Mouse (Mus musculus) midbrain, embryonic 10.5 days (tissue): ENCODE results near the gene Kcnc3. TPM values are rescaled to one million over a fixed set of nuclear protein-coding genes. Genes with fewer than 3 reads are reported as not detected.
A peak's percentile ranks its signal among the peaks of the same experiment; 100 is the strongest.

Source experiments
- DNase-seq: peaks from one replicate; pipeline ENCODE4 v3.0.0-alpha.2; 2017; ENCODE audit warnings: low spot score
- H3K27ac ChIP-seq: fragments of 300-500 bp; sonication (generic); replicated peaks from 2 replicates; pipeline ENCODE4 v1.5.1; 2016; ENCODE audit warnings: mild to moderate bottlenecking
- H3K27me3 ChIP-seq: fragments of 300-500 bp; sonication (generic); 2 replicates; pipeline ENCODE4 v1.6.1; 2016; ENCODE audit warnings: low read depth, mild to moderate bottlenecking; ENCODE audit not compliant: poor library complexity, severe bottlenecking
- H3K36me3 ChIP-seq: fragments of 300-500 bp; sonication (generic); 2 replicates; pipeline ENCODE4 v1.6.1; 2016; ENCODE audit warnings: mild to moderate bottlenecking, moderate library complexity
- H3K4me1 ChIP-seq: fragments of 300-500 bp; sonication (generic); 2 replicates; pipeline ENCODE4 v1.6.1; 2016
- H3K4me3 ChIP-seq: fragments of 300-500 bp; sonication (generic); 2 replicates; pipeline ENCODE4 v1.5.1; 2016; ENCODE audit warnings: mild to moderate bottlenecking, moderate library complexity
- H3K9me3 ChIP-seq: fragments of 300-500 bp; sonication (generic); replicated peaks from 2 replicates; pipeline ENCODE4 v1.6.1; 2016; ENCODE audit warnings: mild to moderate bottlenecking
- WGBS: fragments of 180-500 bp; shearing (Covaris S2); methylation state at CpG from one replicate; pipeline ENCODE4 v1.1.7; 2016; 5-methylcytosine and 5-hydroxymethylcytosine counted together
- polyA plus RNA-seq: library from polyadenylated mRNA; unstranded; fragments of >200 nt; fragmentation: Nextera tagmentation; extraction: Ambion mirVana; gene quantifications from 2 replicates; pipeline ENCODE4 v1.2.1, GENCODE M21; 2016

The Kcnc3 gene
- polyA plus RNA-seq, 1 experiment from 2014 or later = 1.1 TPM

DNA sequence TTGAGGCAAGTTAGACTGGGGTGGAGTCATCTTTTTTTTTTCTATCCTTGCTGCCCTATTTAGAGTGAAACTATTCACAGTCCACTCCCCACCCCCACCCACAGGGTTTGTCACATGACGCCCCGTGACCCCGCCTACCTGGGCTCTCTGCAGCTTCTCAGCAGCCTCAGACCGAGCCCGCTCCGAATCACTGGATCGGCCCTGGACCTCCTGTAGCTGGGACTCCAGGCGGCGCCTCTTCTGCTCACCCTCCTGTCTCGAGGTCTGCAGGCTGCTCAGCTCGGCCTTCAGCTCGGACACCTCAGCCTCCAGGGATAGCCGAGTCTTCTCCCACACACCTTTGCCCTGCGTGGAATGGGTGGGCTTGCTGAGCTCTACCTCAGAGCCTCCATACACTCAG lies 34.4 kb downstream of the Kcnc3 start:
- 68% methylated on average over 14 of the region's 14 CpGs for WGBS
- Histone ChIP-seq H3K27me3 (peaks cover 4% of the 10 kb centered on the region; the same call in 1 of the 2 replicates), H3K36me3 (no peaks in the 10 kb centered on the region), H3K9me3 (no peaks in the 10 kb centered on the region), H3K27ac (no peak overlapping the region), H3K4me1 (peaks cover 6% of the 10 kb centered on the region), H3K4me3 (no peak overlapping the region)
- no peak for DNase-seq

DNA sequence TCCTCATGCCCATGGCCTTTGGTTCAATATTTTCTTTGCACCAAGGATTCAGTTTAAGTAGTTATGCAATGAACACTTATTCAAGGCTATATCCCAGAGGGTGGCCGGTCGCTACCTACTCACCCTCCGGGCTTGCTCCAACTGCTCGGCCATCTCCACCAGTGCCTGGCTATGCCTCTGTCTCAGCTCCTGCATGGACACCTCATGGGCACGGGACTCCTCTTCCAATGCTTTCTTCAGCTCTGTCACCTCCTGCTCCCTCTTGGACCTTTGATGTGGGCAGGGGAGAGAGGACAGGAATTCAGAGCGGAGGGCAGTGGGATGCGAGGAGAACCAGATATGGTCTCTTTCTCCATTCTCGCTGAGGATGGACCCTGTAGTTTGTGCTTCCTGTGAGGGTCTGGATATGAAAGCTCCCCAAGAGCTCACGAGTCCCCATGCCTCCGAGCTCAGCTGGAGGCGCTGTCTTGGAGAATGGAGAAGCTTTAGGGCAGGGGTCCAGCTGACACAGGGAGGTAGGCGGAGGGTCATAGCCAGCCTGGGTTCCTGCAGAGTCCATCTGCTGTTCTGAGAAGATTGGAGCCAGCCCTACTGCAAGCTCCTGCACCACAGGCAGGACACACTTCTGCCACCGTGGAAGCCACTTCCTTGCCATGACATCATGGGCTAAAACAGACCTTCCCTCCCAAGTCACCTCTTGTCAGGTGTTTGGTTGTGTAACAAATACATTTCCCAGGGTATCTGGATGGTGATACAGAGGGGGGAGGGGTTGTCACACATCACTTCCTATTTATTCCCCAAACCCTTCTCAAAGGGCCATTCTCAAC lies 35.0 kb downstream of the Kcnc3 start:
- no peak for DNase-seq
- H3K36me3 ChIP-seq = no peaks in the 10 kb centered on the region
- H3K9me3 ChIP-seq = no peaks in the 10 kb centered on the region
- H3K27me3 ChIP-seq = peaks cover 5% of the 10 kb centered on the region; the same call in 1 of the 2 replicates
- peaks cover 6% of the 10 kb centered on the region for H3K4me1 ChIP-seq
- no peak overlapping the region for H3K27ac ChIP-seq
- 87% methylated on average over 13 of the region's 13 CpGs for WGBS
- no peak overlapping the region for H3K4me3 ChIP-seq

DNA sequence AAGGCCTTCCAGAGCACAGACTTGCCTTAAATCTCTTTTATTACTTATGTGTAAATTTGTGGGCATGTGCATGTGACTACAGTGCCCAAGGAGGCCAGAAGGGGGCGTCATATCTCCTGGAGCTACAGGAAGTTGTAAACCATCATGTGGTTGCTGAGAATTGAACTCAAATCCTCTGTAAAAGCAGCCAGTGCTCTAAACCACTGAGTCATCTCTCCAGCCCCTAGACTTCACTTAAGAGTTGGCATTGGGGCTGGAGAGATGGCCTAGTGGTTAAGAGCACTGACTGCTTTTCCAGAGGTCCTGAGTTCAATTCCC lies 35.6 kb downstream of the Kcnc3 start:
- DNase-seq = no peak
- Histone ChIP-seq H3K27me3 (peaks cover 8% of the 10 kb centered on the region; the same call in 1 of the 2 replicates), H3K4me1 (peaks cover 6% of the 10 kb centered on the region), H3K36me3 (no peaks in the 10 kb centered on the region), H3K4me3 (no peak overlapping the region), H3K9me3 (no peaks in the 10 kb centered on the region), H3K27ac (no peak overlapping the region)
- WGBS = 88% methylated on average over 1 of the region's 1 CpGs

DNA sequence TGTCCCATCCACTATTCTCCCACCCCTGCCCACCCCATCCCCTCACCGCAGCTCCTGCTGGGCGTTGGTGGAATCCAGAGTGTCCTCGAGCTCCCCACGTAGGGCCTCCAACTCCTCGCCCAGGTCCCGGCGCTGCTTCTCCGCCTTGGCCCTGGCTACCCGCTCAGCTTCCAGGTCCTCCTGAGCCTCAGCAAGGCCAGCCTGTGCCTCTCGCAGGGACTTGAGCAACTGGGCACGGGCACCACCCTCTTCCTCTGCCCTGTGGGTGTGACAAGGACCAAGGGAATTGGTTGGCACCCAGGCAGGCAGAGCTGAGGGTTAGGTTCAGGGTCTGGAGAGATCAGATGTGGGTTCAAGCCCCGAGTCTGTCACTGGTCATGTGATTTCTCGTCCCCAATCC lies 36.5 kb downstream of the Kcnc3 start:
- WGBS = 88% methylated on average over 13 of the region's 13 CpGs
- Histone ChIP-seq H3K27ac (no peak overlapping the region), H3K4me1 (peaks cover 6% of the 10 kb centered on the region), H3K36me3 (no peaks in the 10 kb centered on the region), H3K27me3 (peaks cover 9% of the 10 kb centered on the region), H3K4me3 (no peak overlapping the region), H3K9me3 (no peaks in the 10 kb centered on the region)
- DNase-seq = no peak

DNA sequence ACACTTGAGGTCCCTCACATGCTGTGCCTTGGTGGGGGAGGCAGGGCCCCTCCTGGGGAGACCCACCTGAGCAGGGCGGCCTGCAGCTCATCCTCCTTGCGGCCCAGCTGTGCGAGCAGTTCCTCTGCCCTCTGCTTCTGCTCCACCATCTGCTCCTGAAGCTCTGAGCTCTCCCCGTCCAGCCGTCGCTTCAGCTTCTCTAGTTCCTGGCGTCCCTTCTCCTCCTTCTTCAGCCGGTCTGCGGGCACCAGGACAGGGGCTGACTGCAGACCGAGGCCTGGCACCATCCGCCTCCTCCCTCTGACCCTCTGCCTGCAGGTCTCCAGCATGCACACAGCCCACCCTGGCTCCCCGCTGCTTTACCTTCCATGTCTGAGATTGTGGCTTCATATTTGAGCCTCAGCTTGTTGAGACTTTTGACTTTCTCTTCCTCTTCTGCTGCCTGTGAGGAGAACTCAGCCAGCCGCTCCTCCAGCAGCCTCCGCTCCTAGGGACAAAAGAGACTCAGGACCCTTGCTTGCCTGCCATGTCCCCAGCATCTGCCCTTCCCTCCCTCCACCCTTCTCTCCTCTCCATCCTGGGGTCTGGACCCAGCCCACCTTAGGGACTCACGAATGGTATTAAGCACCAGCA lies 38.1 kb downstream of the Kcnc3 start:
- WGBS = 87% methylated on average over 15 of the region's 15 CpGs
- peaks cover 6% of the 10 kb centered on the region for H3K4me1 ChIP-seq

DNA sequence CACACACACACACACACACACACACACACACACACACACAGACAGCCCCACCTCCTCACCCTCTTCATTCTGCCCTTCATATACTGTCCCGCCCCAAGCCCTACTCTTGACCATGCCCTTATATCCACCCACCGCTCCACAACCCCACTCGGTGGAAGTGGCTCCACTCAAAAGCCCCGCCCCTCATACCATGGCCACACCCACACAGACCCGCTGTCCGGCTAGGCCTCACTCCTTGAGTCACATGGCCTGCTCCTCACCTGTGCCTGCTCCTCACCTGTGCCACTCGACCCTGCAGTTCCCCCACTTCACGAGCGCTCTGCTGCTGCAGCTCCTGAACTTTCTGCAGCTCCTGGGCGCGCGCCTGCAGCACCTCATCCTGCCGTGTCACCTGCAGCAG lies 40.0 kb downstream of the Kcnc3 start:
- Histone ChIP-seq H3K4me3 (no peak overlapping the region), H3K4me1 (no peaks in the 10 kb centered on the region), H3K36me3 (no peaks in the 10 kb centered on the region), H3K27ac (no peak overlapping the region), H3K27me3 (peaks cover 36% of the 10 kb centered on the region), H3K9me3 (no peaks in the 10 kb centered on the region)
- DNase-seq = no peak
- WGBS = 80% methylated on average over 13 of the region's 13 CpGs

More for the DNA sequence above, 38.1 kb downstream of the Kcnc3 start:
- H3K36me3 ChIP-seq = no peaks in the 10 kb centered on the region
- H3K27me3 ChIP-seq = peaks cover 20% of the 10 kb centered on the region
- no peak overlapping the region for H3K27ac ChIP-seq
- no peak for DNase-seq
- H3K9me3 ChIP-seq = no peaks in the 10 kb centered on the region
- H3K4me3 ChIP-seq = no peak overlapping the region

DNA sequence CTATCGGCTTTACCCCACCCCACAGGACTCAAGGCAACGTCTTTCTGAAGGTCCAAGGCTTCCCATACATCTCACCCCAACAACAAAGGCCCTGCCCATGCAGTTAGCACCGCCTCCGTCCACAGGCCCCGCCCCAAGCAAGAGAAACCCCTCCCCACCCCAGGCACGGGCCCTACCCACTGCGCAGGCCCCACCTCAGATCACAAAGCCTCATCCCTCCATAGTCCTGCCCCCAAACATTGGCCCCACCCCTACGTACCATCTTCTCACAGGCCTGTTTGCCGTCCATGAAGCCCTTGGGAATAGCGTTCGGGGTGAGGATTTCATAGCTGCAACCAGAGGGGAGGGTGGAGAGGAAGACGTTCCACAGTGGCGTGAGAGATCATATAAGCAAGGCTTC lies 42.2 kb downstream of the Kcnc3 start:
- Histone ChIP-seq H3K4me3 (no peak overlapping the region), H3K36me3 (no peaks in the 10 kb centered on the region), H3K4me1 (no peaks in the 10 kb centered on the region), H3K27me3 (peaks cover 46% of the 10 kb centered on the region), H3K27ac (no peak overlapping the region), H3K9me3 (0 out of 2 replicates have a peak, but pooled peaks cover 5% of the 10 kb centered on the region)
- no peak for DNase-seq
- WGBS = 22% methylated on average over 13 of the region's 13 CpGs

DNA sequence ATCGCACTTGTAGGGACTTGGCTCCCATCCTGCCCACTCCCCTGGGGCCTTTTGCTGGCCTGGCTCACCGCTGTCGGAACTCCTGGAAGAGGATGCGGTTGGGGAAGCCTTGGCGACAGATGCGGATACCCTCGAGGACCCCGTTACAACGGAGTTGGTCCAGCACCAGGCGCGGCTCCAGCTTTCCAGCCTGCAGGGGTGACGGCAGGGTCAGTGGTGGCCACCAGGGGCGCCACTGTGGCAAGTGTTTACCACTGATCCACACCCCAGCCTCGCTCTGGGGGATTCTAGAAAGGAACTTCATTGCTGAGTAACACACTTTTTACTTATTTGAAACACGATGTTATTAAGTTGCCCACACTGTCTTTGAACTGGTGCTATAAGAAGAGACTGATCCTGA lies 42.9 kb downstream of the Kcnc3 start:
- peak; percentile 43 for DNase-seq
- 19% methylated on average over 15 of the region's 15 CpGs for WGBS

DNA sequence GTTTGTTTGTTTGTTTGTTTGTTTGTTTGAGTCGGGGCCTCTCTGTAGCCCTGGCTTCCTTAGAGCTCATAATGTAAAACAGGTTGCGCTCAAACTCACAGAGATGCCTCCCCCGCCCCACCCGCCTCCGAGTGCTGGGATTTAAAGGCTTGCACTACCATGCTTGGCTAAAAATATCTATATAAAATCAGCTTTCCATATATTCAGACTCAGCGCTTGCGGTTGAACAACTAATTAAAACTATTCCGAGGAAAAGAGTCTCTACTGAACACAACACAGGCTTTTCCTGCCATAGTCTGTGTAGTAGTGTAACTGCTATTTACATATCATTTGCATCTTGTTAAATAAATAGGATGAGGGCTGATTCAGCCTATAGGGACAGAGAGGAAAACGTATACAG lies 46.2 kb downstream of the Kcnc3 start:
- no peak overlapping the region for H3K27ac ChIP-seq
- 0 out of 2 replicates have a peak, but pooled peaks cover 7% of the 10 kb centered on the region for H3K9me3 ChIP-seq
- peaks cover 83% of the 10 kb centered on the region for H3K27me3 ChIP-seq
- WGBS = 85% methylated on average over 9 of the region's 9 CpGs
- H3K36me3 ChIP-seq = no peaks in the 10 kb centered on the region
- DNase-seq = no peak
- H3K4me1 ChIP-seq = peaks cover 13% of the 10 kb centered on the region
- no peak overlapping the region for H3K4me3 ChIP-seq

More for the DNA sequence above, 42.9 kb downstream of the Kcnc3 start:
- Histone ChIP-seq H3K27me3 (peaks cover 54% of the 10 kb centered on the region), H3K27ac (no peak overlapping the region), H3K36me3 (no peaks in the 10 kb centered on the region), H3K4me1 (peaks cover under 1% of the 10 kb centered on the region; the same call in 1 of the 2 replicates), H3K4me3 (no peak overlapping the region), H3K9me3 (0 out of 2 replicates have a peak, but pooled peaks cover 7% of the 10 kb centered on the region)

DNA sequence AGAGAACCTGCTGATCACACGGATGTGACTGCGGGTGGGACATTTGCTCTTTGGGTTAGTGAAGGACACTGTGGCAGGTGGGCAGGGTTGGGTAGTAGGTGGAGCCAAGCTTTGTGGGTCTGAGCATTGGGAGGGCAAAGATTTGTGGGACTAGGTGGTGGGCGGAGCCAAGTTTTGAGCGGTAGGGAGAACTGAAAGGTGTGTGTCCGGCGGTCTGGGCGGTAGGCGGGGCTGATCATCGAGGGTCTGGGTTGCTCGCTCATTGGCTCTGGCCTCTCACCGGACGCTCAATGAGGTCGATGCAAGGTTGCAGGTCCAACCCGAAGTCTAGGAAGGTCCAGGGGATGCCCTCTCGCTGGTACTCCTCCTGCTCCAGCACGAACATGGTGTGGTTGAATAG lies 48.2 kb downstream of the Kcnc3 start:
- 5% methylated on average over 16 of the region's 16 CpGs for WGBS
- DNase-seq = no peak
- peaks cover 82% of the 10 kb centered on the region for H3K27me3 ChIP-seq
- H3K27ac ChIP-seq = no peak overlapping the region
- H3K4me1 ChIP-seq = peaks cover 13% of the 10 kb centered on the region
- no peaks in the 10 kb centered on the region for H3K36me3 ChIP-seq
- peak overlapping the region; percentile 39 for H3K4me3 ChIP-seq
- 0 out of 2 replicates have a peak, but pooled peaks cover 7% of the 10 kb centered on the region for H3K9me3 ChIP-seq

DNA sequence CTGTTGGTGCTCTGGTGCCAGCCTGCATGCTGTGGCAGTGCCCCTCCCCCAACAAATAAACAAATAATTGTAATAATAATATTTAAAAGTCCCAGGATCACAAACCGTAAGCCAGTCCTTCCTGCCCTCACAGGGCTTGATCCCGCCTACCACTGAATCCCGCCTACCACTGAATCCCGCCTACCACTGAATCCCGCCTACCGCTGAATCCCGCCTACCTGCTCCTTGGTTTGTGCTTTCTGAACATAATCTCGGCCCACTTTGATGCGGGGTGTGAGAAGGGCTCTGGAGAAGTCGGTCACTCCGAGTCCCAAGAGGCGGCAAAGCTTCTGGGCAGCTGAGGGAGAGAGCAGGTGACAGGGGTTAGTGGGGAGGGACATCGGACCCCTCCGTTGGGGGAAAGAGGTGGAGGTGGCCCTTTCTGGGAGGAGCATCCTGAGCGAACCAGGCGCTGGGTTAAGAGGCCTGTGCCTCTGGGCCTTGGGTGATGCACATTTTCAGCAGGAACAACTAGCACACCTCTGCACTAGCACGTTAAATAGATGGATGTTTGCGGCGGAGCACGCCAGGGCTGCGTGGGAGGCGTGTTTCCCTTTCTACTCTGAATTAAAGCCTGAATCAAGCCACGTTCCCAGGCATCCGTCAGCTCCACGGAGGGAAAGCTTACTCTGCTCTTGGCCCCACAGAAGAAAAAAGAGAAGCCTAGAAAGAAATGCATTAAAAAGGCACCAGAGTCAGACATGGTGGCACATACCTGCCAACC lies 50.6 kb downstream of the Kcnc3 start:
- H3K4me1 ChIP-seq = peaks cover 13% of the 10 kb centered on the region
- H3K36me3 ChIP-seq = no peaks in the 10 kb centered on the region
- H3K9me3 ChIP-seq = 0 out of 2 replicates have a peak, but pooled peaks cover 7% of the 10 kb centered on the region
- 21% methylated on average over 25 of the region's 25 CpGs for WGBS
- no peak overlapping the region for H3K27ac ChIP-seq
- DNase-seq = no peak
- peaks cover 88% of the 10 kb centered on the region for H3K27me3 ChIP-seq
- H3K4me3 ChIP-seq = peak overlapping the region; percentile 36; the same call in 1 of the 2 replicates

DNA sequence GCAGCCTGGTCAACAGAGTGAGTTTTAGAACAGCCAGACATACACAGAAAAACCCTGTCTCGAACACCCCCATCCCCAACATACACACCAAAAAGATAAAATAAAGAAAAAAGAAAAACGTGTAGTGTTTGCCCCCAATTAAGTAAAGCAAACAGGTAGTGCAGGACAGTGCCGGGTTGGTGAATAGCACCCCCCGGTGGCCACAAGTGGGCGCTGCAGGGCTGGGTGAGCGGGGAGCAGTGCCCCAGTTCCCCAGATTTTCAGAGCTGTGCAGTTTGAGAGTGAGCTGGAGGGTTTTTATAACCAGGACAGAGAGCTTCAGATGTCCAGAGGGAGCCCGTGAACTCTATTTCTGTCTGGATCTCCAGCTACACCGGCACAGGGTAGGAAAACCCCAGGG lies 51.4 kb downstream of the Kcnc3 start:
- Histone ChIP-seq H3K27me3 (peaks cover 92% of the 10 kb centered on the region), H3K27ac (no peak overlapping the region), H3K4me1 (peaks cover 13% of the 10 kb centered on the region), H3K36me3 (no peaks in the 10 kb centered on the region), H3K9me3 (0 out of 2 replicates have a peak, but pooled peaks cover 7% of the 10 kb centered on the region), H3K4me3 (no peak overlapping the region)
- DNase-seq = peak; percentile 26
- WGBS = 30% methylated on average over 8 of the region's 8 CpGs
